In genomic region chr11:7263971-7264370, GRCm38 (mm10) we compare ENCODE assay signal across 13 mouse cellular contexts.
"Had no signal": no experiment of that assay in that cellular context is flagged by ENCODE, and none has a peak within 500 bp of the region (broad histone marks: within the 10 kb centered on the region; RNA-seq: fewer than 3 reads in every experiment).

No protein-coding gene starts in this region.

- H3K9me3 ChIP-seq: limb, embryonic 13.5 days; lung, embryonic 15.5 days; midbrain, embryonic 10.5 days; neural tube, embryonic 15.5 days had no signal

- H3K27me3 ChIP-seq: limb, embryonic 13.5 days; lung, embryonic 15.5 days; neural tube, embryonic 15.5 days had no signal

- H3K36me3 ChIP-seq: limb, embryonic 13.5 days; lung, embryonic 15.5 days; midbrain, embryonic 10.5 days; neural tube, embryonic 15.5 days had no signal

- H3K9ac ChIP-seq: limb, embryonic 13.5 days; lung, embryonic 15.5 days; neural tube, embryonic 15.5 days had no signal

- H3K4me1 ChIP-seq: limb, embryonic 13.5 days; lung, embryonic 15.5 days; neural tube, embryonic 15.5 days had no signal

- H3K27ac ChIP-seq: hindbrain, postnatal 0 days; limb, embryonic 13.5 days; lung, embryonic 15.5 days; midbrain, embryonic 10.5 days; neural tube, embryonic 15.5 days had no signal

- H3K4me2 ChIP-seq: limb, embryonic 13.5 days; liver, embryonic 11.5 days; lung, embryonic 15.5 days; neural tube, embryonic 15.5 days had no signal

- DNase-seq: left cerebral cortex, postnatal 4 days; lung, postnatal 4 days; midbrain, embryonic 14.5 days; right cerebral cortex, adult 18-20 months; right cerebral cortex, postnatal 25 days; thymus, postnatal 36 days had no signal

- H3K4me3 ChIP-seq: limb, embryonic 13.5 days; lung, embryonic 15.5 days; midbrain, embryonic 10.5 days; myocyte; neural tube, embryonic 15.5 days had no signal

- ATAC-seq: hindbrain, postnatal 0 days had no signal
